In genomic region chr10:94450781-94451180, GRCm38 (mm10) we compare ENCODE assay signal across 11 mouse cellular contexts.
"Had no signal": no experiment of that assay in that cellular context is flagged by ENCODE, and none has a peak within 500 bp of the region (broad histone marks: within the 10 kb centered on the region; RNA-seq: fewer than 3 reads in every experiment).

No protein-coding gene starts in this region.

- H3K9ac ChIP-seq: hindbrain, embryonic 14.5 days; limb, embryonic 13.5 days; midbrain, embryonic 13.5 days had no signal

- H3K9me3 ChIP-seq: limb, embryonic 13.5 days; midbrain, embryonic 13.5 days had no signal

- H3K27ac ChIP-seq: hindbrain, embryonic 14.5 days; layer of hippocampus, adult 2 months; limb, embryonic 13.5 days; midbrain, embryonic 13.5 days had no signal

- H3K36me3 ChIP-seq: limb, embryonic 13.5 days; midbrain, embryonic 13.5 days had no signal

- H3K27me3 ChIP-seq: midbrain, embryonic 13.5 days had no signal

- ATAC-seq: intestine, embryonic 16.5 days; midbrain, embryonic 13.5 days had no signal

- H3K4me1 ChIP-seq: midbrain, embryonic 13.5 days had no signal

- H3K4me2 ChIP-seq: hindbrain, embryonic 14.5 days; limb, embryonic 13.5 days; midbrain, embryonic 13.5 days had no signal

- H3K4me3 ChIP-seq: layer of hippocampus, adult 2 months; limb, embryonic 13.5 days; midbrain, embryonic 13.5 days had no signal

- DNase-seq: kidney, adult 9 months; kidney, postnatal 36 days; left cerebral cortex, postnatal 4 days; right cerebral cortex, postnatal 14 days; thymus, adult 2 months; thymus, postnatal 25 days had no signal
